Mouse (Mus musculus) limb, embryonic 15.5 days (tissue): Measurements from ENCODE around the gene Suco. TPM values are rescaled to one million over a fixed set of nuclear protein-coding genes. Genes with fewer than 3 reads are reported as not detected.

Experiments used
- ATAC-seq: fragments of 200-750 bp; cut with Nextera tagmentation; 2 replicates; pipeline ENCODE4 v1.8.0; 2017; ENCODE audit warnings: low read depth, moderate TSS enrichment; ENCODE audit not compliant: insufficient number of reproducible peaks, low FRiP score, low TSS enrichment
- H3K27ac ChIP-seq: fragments of 300-500 bp; sonication (generic); 2 replicates; pipeline ENCODE4 v1.5.1; 2015; ENCODE audit warnings: moderate library complexity, mild to moderate bottlenecking, inconsistent platforms
- H3K27me3 ChIP-seq: fragments of 300-500 bp; sonication (generic); 2 replicates; pipeline ENCODE4 v1.6.1; 2015; ENCODE audit warnings: inconsistent platforms
- H3K36me3 ChIP-seq: fragments of 300-500 bp; sonication (generic); 2 replicates; pipeline ENCODE4 v1.6.1; 2015; ENCODE audit warnings: inconsistent platforms
- H3K4me1 ChIP-seq: fragments of 300-500 bp; sonication (generic); 2 replicates; pipeline ENCODE4 v1.6.1; 2015; ENCODE audit warnings: inconsistent platforms
- H3K4me2 ChIP-seq: fragments of 300-500 bp; sonication (generic); 2 replicates; pipeline ENCODE4 v1.6.1; 2015; ENCODE audit warnings: mild to moderate bottlenecking, inconsistent platforms
- H3K4me3 ChIP-seq: fragments of 300-500 bp; sonication (generic); 2 replicates; pipeline ENCODE4 v1.5.1; 2015; ENCODE audit warnings: mild to moderate bottlenecking, inconsistent platforms
- H3K9ac ChIP-seq: fragments of 300-500 bp; sonication (generic); 2 replicates; pipeline ENCODE4 v1.6.1; 2015; ENCODE audit warnings: inconsistent platforms
- H3K9me3 ChIP-seq: fragments of 300-500 bp; sonication (generic); 2 replicates; pipeline ENCODE4 v1.6.1; 2016; ENCODE audit warnings: inconsistent platforms
- whole genome bisulfite sequencing: fragments of 180-500 bp; shearing (Covaris S2); methylation state at CpG from one replicate; pipeline ENCODE4 v1.1.7; 2015; 5-methylcytosine and 5-hydroxymethylcytosine counted together
- polyA plus RNA-seq: library from polyadenylated mRNA; unstranded; fragments of >200 nt; fragmentation: Nextera tagmentation; extraction: Ambion mirVana; gene quantifications from 2 replicates; pipeline ENCODE4 v1.2.1, GENCODE M21; 2015

Gene Suco
- polyA plus RNA-seq, 1 experiment from 2014 or later, result 23.3 TPM

DNA sequence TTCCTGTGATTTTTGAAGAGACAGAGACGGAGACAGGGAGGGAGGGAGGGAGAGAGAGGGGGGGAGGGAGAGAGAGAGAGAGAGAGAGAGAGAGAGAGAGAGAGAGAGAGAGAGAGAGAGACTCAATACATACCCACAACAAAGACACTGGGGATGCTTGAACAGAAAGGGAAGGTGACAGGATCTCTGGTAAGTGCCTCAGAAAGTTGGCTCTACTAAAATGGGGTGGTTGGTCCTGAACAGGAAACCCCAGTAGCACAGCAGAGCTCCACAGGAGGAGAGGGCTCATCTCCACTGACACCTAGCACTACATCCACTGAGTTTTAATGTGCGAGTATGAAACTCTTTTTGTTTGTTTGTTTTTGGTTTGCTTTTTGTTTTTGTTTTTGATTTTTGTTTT is 75.2 kb downstream of the Suco start:
- H3K27ac ChIP-seq, result no peak overlapping the region
- no peak for ATAC-seq
- no peak overlapping the region for H3K9ac ChIP-seq
- H3K4me1 ChIP-seq, result no peaks in the 10 kb centered on the region
- H3K9me3 ChIP-seq, result no peaks in the 10 kb centered on the region
- H3K4me2 ChIP-seq, result no peak overlapping the region
- no peaks in the 10 kb centered on the region for H3K36me3 ChIP-seq
- no peaks in the 10 kb centered on the region for H3K27me3 ChIP-seq
- H3K4me3 ChIP-seq, result no peak overlapping the region
- 75% methylated on average over 2 of the region's 2 CpGs for WGBS

DNA sequence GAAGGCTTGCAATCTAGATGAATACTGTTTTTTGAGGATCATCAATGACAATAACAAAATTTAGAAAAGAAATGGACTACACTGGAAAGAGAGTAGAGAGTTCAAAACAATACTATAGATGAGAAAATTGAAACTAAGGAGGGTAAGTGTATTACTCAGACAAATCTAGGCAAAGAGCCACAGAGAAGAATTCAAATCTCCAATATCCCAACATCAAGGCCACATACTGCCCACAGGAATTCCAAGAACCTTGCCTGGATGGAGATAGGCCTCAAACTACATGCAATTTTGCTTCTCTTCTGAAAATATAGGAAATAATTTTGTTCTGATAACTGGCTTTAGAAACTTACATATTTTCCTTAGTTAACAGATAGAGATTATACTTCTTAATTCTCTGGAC is 76.2 kb downstream of the Suco start:
- no peak overlapping the region for H3K4me2 ChIP-seq
- no peak overlapping the region for H3K4me3 ChIP-seq
- no peaks in the 10 kb centered on the region for H3K27me3 ChIP-seq
- no peaks in the 10 kb centered on the region for H3K9me3 ChIP-seq
- H3K9ac ChIP-seq, result no peak overlapping the region
- no peaks in the 10 kb centered on the region for H3K4me1 ChIP-seq
- H3K36me3 ChIP-seq, result no peaks in the 10 kb centered on the region
- no peak for ATAC-seq
- H3K27ac ChIP-seq, result no peak overlapping the region

DNA sequence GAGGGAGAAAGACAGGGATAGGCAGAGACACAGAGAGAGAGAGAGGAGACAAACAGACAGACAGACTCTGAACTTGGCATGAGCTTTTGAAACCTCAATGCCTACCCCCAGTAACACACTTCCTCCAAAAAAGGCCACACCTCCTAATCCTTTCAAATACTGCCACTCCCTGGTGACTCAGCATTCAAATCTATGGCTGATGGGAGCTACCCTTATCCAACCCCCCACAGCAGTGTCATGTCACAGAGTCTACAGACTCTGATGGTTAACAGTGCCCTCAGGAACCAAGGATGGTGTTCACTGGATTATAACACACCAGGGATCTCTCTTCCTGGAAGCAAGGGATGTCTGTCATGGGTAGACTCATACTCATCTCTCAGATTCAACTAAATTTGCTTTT is 76.7 kb downstream of the Suco start:
- no peaks in the 10 kb centered on the region for H3K27me3 ChIP-seq
- H3K9me3 ChIP-seq, result no peaks in the 10 kb centered on the region
- no peaks in the 10 kb centered on the region for H3K36me3 ChIP-seq
- ATAC-seq, result no peak
- H3K4me1 ChIP-seq, result no peaks in the 10 kb centered on the region
- no peak overlapping the region for H3K9ac ChIP-seq
- no peak overlapping the region for H3K4me2 ChIP-seq
- H3K27ac ChIP-seq, result no peak overlapping the region
- no peak overlapping the region for H3K4me3 ChIP-seq

DNA sequence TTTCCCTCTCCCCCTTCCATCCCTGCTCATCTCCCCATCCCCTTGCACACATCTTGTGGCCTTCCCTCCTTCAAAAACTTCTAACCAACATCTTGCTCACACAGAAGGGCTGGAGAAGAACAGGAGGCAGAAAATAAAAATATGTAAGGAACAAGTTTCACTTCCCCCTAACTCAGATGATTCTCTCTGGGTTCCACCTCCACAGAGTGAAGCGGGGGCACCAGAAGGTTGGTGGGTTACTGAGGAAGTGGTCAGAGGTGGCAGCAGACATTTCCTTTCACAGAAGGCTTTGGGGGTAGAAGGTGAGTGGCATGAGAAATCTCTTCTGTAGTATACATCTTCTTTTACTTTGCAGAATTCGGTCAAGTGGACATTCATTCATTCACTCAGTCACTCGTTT is 77.6 kb downstream of the Suco start:
- Histone ChIP-seq H3K4me1 (no peaks in the 10 kb centered on the region), H3K9me3 (no peaks in the 10 kb centered on the region), H3K9ac (no peak overlapping the region), H3K4me2 (no peak overlapping the region), H3K4me3 (no peak overlapping the region), H3K27ac (no peak overlapping the region), H3K36me3 (no peaks in the 10 kb centered on the region), H3K27me3 (no peaks in the 10 kb centered on the region)
- ATAC-seq, result no peak
- WGBS, result 86% methylated on average over 3 of the region's 3 CpGs

DNA sequence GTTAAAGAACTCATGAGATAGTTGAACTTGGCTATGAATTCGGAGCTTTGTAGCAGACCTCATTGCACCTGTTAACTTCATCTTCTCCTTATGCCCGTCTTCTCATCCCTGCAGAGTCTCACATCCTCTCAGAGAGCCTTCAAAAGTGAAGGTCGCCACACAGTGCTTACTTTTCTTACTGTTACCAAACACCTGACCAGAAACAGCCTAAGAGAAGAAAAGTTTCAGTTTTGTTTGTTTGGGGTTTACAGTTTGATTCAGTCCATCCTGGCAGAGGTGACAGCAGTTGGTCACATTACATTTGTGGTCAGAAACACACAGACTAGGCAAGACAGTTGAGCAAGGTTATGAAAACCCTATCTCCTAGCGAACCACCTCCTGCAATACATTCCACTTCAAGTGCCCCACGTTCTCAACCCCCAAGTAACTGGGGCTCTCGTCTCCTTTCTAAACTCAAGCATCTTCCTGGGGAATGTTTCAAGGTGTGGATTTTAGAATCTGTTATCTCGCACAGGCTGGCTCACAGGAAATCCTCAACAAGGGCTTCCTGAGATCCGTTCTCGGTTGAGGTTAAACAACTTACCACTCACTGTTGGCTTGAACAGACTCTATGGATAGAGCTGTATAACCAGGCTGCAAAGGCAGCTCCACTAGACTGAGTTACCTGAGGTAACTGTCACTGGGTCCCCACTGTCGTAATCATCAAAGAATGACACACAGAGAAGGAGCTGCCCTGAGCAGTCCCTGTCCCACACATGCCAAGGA is 81.9 kb downstream of the Suco start:
- ATAC-seq, result no peak
- Histone ChIP-seq H3K4me3 (no peak overlapping the region), H3K4me1 (no peaks in the 10 kb centered on the region), H3K27me3 (no peaks in the 10 kb centered on the region), H3K9ac (no peak overlapping the region), H3K4me2 (no peak overlapping the region), H3K36me3 (no peaks in the 10 kb centered on the region), H3K27ac (no peak overlapping the region), H3K9me3 (no peaks in the 10 kb centered on the region)
- 75% methylated on average over 10 of the region's 10 CpGs for WGBS

DNA sequence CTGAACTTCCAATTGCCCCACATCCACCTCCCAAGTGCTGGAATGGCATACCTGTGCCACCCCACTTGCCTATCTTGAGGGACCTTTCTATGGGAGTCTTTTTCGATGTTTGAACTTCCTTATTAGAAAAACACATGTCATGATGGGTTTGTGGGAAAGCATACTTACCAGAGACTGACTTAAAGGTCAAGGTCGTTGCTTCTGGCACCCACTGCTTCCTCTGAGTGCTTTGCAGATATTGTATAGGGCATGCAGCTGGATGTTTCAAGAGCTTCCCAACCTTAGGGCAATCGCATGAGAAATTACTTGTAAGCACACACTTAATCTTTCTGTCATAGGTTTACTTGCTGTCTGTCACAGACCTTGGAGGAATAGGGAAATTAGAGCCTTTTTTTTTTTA is 83.2 kb downstream of the Suco start:
- Histone ChIP-seq H3K36me3 (no peaks in the 10 kb centered on the region), H3K27me3 (no peaks in the 10 kb centered on the region)
- WGBS, result 75% methylated on average over 3 of the region's 3 CpGs

DNA sequence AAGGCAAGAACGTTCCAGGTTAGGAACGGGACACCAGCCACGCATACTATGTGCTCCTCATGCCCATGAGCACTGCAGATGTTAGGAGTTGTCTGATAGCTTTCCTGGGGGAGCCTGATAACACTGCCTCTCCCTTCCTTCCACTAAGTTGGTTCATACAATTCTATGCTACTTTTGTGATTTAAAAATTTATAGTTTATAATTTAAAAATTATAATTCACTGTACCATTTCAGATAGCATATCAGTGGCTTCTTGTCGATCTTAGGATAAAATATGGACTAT is 83.9 kb downstream of the Suco start:
- ATAC-seq, result no peak
- Histone ChIP-seq H3K9ac (no peak overlapping the region), H3K4me1 (no peaks in the 10 kb centered on the region), H3K27me3 (no peaks in the 10 kb centered on the region), H3K4me2 (no peak overlapping the region), H3K4me3 (no peak overlapping the region), H3K27ac (no peak overlapping the region), H3K36me3 (no peaks in the 10 kb centered on the region), H3K9me3 (no peaks in the 10 kb centered on the region)
- 90% methylated on average over 4 of the region's 4 CpGs for WGBS

More for the DNA sequence above, 83.2 kb downstream of the Suco start:
- ATAC-seq, result no peak
- H3K27ac ChIP-seq, result no peak overlapping the region
- no peaks in the 10 kb centered on the region for H3K9me3 ChIP-seq
- no peaks in the 10 kb centered on the region for H3K4me1 ChIP-seq
- H3K9ac ChIP-seq, result no peak overlapping the region
- H3K4me3 ChIP-seq, result no peak overlapping the region
- no peak overlapping the region for H3K4me2 ChIP-seq

DNA sequence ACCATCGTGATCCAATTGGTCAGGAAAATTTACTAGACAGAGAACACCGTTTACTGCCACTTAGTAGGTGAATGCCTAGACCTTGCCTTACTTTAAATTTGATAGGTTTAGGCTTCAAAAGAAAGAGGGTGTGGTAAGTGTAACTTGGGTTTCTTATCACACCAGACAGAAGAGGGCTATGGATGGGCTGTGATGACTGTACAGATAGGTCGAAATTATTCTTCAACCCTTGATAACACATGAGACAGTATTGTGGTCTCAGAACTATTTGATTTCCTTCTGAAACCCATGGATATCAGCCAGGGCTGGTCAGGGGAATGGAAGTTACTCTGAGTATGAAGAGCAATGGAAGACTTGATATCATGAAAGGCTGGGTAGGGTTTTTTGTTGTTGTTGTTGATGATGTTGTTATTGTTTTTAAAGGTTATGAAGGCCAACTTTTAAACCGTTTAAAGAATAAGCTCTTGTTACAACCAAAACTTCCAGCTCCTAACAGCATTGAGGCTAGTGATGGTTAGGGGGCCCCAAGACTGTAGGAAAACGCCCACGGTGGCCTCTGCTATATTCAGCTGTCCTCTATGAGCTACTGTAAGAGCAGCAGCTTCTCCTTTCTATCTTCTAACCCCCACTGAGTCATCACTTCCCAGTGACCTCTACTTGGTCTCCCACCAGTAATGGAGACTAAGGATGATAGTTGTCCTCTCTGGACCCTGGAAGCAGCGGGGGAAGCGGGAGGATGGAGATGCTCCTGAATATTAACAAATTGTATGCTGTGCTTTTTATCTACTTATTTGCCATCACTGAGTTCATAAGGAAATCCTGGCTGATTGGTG is 84.4 kb downstream of the Suco start:
- H3K27me3 ChIP-seq, result no peaks in the 10 kb centered on the region
- no peaks in the 10 kb centered on the region for H3K9me3 ChIP-seq
- ATAC-seq, result no peak
- H3K4me1 ChIP-seq, result no peaks in the 10 kb centered on the region
- H3K4me2 ChIP-seq, result no peak overlapping the region
- WGBS, result 80% methylated on average over 8 of the region's 8 CpGs
- no peak overlapping the region for H3K9ac ChIP-seq
- no peaks in the 10 kb centered on the region for H3K36me3 ChIP-seq
- H3K27ac ChIP-seq, result no peak overlapping the region
- no peak overlapping the region for H3K4me3 ChIP-seq

DNA sequence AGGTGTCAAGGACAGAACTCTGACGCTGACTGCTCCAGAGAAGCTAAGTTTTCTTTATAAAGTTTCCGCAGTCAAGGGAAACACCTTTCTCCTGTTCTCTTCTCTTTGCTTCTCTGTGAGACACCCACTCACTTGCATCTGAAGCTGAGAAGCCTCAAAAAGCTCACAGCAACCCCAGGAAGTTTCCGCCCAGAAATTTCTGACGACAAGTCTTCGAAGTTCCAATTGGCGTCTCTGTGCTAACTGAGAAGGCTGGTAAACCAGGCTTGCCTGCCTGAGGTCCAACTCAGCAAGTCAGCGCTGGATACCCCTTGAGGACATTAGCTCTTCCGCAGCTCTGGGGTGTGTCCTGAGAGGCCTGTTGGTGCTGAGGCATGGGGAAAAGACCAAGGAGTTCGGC is 88.1 kb downstream of the Suco start, which contains the start of gene Fasl:
Fasl (minus strand) TSS at position 157 of the 400 bp plus-strand sequence.
- WGBS, result 71% methylated on average over 9 of the region's 9 CpGs

DNA sequence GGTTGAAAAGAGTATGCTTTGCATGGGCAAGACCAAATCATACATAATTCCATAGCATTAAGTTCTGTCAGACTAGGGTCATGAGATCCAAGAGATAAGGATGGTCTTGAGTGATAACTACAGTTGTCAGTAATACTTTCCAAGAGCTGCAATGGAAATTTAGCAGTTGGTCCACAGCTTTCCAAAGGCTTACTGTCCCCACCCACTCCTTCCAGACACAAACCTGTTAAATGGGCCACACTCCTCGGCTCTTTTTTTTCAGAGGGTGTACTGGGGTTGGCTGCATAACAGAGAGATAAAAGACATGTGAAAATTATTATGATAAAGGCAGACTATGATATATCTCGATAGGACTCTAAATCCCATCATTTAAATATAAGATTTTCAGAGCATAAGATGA is 93.8 kb downstream of the Suco start:
- Histone ChIP-seq H3K27ac (no peak overlapping the region), H3K4me3 (no peak overlapping the region), H3K4me2 (no peak overlapping the region), H3K9me3 (no peaks in the 10 kb centered on the region), H3K27me3 (no peaks in the 10 kb centered on the region), H3K9ac (no peak overlapping the region), H3K4me1 (no peaks in the 10 kb centered on the region), H3K36me3 (no peaks in the 10 kb centered on the region)
- WGBS, result 77% methylated on average over 2 of the region's 2 CpGs
- ATAC-seq, result no peak

More for the DNA sequence above, 88.1 kb downstream of the Suco start, which contains the start of gene Fasl:
- Histone ChIP-seq H3K27ac (no peak within 1 kb of the TSS), H3K4me2 (no peak within 1 kb of the TSS), H3K27me3 (no peaks in the 10 kb centered on the region), H3K9me3 (no peaks in the 10 kb centered on the region), H3K36me3 (no peaks in the 10 kb centered on the region), H3K4me1 (no peaks in the 10 kb centered on the region), H3K4me3 (no peak within 1 kb of the TSS), H3K9ac (no peak within 1 kb of the TSS)
- ATAC-seq, result no peak

DNA sequence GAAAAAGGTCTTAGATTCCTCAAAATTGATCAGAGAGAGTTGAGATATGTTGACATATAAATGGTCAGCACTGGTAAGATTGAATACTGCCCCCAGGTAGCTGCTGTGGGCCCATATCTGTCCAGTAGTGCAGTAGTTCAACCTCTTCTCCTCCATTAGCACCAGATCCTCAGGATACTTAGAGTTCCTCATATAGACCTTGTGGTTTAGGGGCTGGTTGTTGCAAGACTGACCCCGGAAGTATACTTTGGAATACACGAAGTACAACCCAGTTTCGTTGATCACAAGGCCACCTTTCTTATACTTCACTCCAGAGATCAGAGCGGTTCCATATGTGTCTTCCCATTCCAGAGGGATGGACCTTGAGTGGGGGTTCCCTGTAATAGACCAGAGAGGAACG is 94.9 kb downstream of the Suco start:
- H3K36me3 ChIP-seq, result no peaks in the 10 kb centered on the region
- no peak overlapping the region for H3K9ac ChIP-seq
- no peaks in the 10 kb centered on the region for H3K9me3 ChIP-seq
- H3K4me2 ChIP-seq, result no peak overlapping the region
- H3K27me3 ChIP-seq, result no peaks in the 10 kb centered on the region
- no peaks in the 10 kb centered on the region for H3K4me1 ChIP-seq
- H3K27ac ChIP-seq, result no peak overlapping the region
- H3K4me3 ChIP-seq, result no peak overlapping the region
- 88% methylated on average over 5 of the region's 5 CpGs for WGBS
- no peak for ATAC-seq

DNA sequence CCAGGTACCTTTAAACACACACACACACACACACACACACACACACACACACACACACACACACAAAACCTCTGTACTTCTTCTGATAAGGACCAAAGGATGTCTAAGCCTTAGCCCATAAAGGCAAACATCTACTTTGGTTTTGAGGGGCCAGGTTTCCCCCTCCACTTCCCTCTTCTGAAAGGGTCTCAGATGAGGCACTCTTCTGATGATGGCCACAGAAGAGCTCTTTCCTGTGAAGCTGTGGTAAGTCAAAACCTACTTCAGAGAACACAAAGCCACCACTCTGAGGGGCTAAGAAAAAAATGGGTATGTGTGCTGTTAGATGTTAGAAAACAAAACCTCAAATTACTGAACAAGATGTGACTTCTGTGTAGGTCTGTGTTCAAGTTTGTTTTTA is 97.4 kb downstream of the Suco start:
- no peak for ATAC-seq

More for the DNA sequence above, 97.4 kb downstream of the Suco start:
- H3K4me3 ChIP-seq, result no peak overlapping the region
- H3K9ac ChIP-seq, result no peak overlapping the region
- no peak overlapping the region for H3K27ac ChIP-seq
- no peaks in the 10 kb centered on the region for H3K4me1 ChIP-seq
- no peaks in the 10 kb centered on the region for H3K36me3 ChIP-seq
- no peak overlapping the region for H3K4me2 ChIP-seq
- no peaks in the 10 kb centered on the region for H3K27me3 ChIP-seq
- no peaks in the 10 kb centered on the region for H3K9me3 ChIP-seq
